ENCODE assay signal across 14 mouse cellular contexts in genomic region chr3:39010544-39010943, GRCm38 (mm10).
DNase-seq lines count a peak whose midpoint lies in the region; ATAC-seq lines count a peak whose summit lies in the region.
"Had no signal": no experiment of that assay in that cellular context is flagged by ENCODE, and none has a peak within 500 bp of the region (broad histone marks: within the 10 kb centered on the region; RNA-seq: fewer than 3 reads in every experiment).

No protein-coding gene starts in this region.

- no peak overlapping the region for H3K4me3 ChIP-seq in forebrain, embryonic 14.5 days (ENCODE audit: low read depth, low read length)
- no peak overlapping the region for H3K4me3 ChIP-seq in forebrain, embryonic 10.5 days
- H3K4me3 ChIP-seq: intestine, embryonic 15.5 days; midbrain, embryonic 15.5 days; stomach, embryonic 15.5 days had no signal

- peak overlapping the region; percentile 55; the same call in 1 of the 2 replicates for H3K27ac ChIP-seq in forebrain, embryonic 14.5 days (ENCODE audit: low read depth, low read length)
- no peak overlapping the region for H3K27ac ChIP-seq in forebrain, embryonic 10.5 days
- H3K27ac ChIP-seq: intestine, embryonic 15.5 days; midbrain, embryonic 15.5 days; stomach, embryonic 15.5 days had no signal

- H3K36me3 ChIP-seq in forebrain, embryonic 14.5 days (ENCODE audit: control insufficient read depth, insufficient read depth, low read length), result peaks cover 49% of the 10 kb centered on the region
- H3K36me3 ChIP-seq in forebrain, embryonic 10.5 days (replicated peaks), result peaks cover 67% of the 10 kb centered on the region

- H3K27me3 ChIP-seq in forebrain, embryonic 14.5 days (replicated peaks; ENCODE audit: control insufficient read depth, insufficient read depth, low read length), result no peaks in the 10 kb centered on the region
- H3K27me3 ChIP-seq in forebrain, embryonic 10.5 days (ENCODE audit: poor library complexity, severe bottlenecking), result no peaks in the 10 kb centered on the region
- H3K27me3 ChIP-seq: intestine, embryonic 15.5 days; midbrain, embryonic 15.5 days; Patski; stomach, embryonic 15.5 days had no signal

- peak; percentile 51; the same call in 1 of the 2 replicates for ATAC-seq in forebrain, embryonic 14.5 days
- ATAC-seq: intestine, embryonic 15.5 days; midbrain, embryonic 15.5 days; Patski had no signal

- H3K9me3 ChIP-seq in forebrain, embryonic 14.5 days (replicated peaks; ENCODE audit: control insufficient read depth, low read length), result no peaks in the 10 kb centered on the region
- H3K9me3 ChIP-seq in forebrain, embryonic 10.5 days, result 0 out of 2 replicates have a peak, but pooled peaks cover 4% of the 10 kb centered on the region
- H3K9me3 ChIP-seq: intestine, embryonic 15.5 days; midbrain, embryonic 15.5 days; stomach, embryonic 15.5 days had no signal

- 36% methylated on average over 7 of the region's 7 CpGs for WGBS in forebrain, embryonic 14.5 days
- WGBS in forebrain, embryonic 10.5 days, result 80% methylated on average over 7 of the region's 7 CpGs

- H3K4me2 ChIP-seq in forebrain, embryonic 14.5 days (ENCODE audit: low read length), result no peak overlapping the region
- H3K4me2 ChIP-seq: intestine, embryonic 15.5 days; midbrain, embryonic 15.5 days; stomach, embryonic 15.5 days had no signal

- peaks cover 4% of the 10 kb centered on the region for H3K4me1 ChIP-seq in forebrain, embryonic 14.5 days (ENCODE audit: control insufficient read depth, insufficient read depth, low read length)
- H3K4me1 ChIP-seq in forebrain, embryonic 10.5 days, result no peaks in the 10 kb centered on the region; the same call in 1 of the 2 replicates
- H3K4me1 ChIP-seq: intestine, embryonic 15.5 days; midbrain, embryonic 15.5 days; stomach, embryonic 15.5 days had no signal

- DNase-seq in forebrain, embryonic 14.5 days (ENCODE audit: low spot score), result peak; percentile 72
- DNase-seq in forebrain, embryonic 10.5 days (ENCODE audit: extremely low spot score, low spot score), result no peak
- DNase-seq in right cerebral cortex, adult 18-20 months, result peak; percentile 50
- DNase-seq in right cerebral cortex, postnatal 4 days, result no peak
- DNase-seq in left cerebral cortex, adult 11 months (ENCODE audit: low spot score), result peak; percentile 30
- peak; percentile 34 to 47 for DNase-seq in right cerebral cortex, postnatal 36 days (ENCODE audit: low spot score in 2 of 2)
- DNase-seq in ovary, postnatal 36 days (ENCODE audit: low spot score), result no peak
- no peak for DNase-seq in testis, postnatal 10 days (ENCODE audit: low spot score)
- DNase-seq: adrenal gland, postnatal 25 days; lung, adult 2 months had no signal

- no peak overlapping the region for H3K9ac ChIP-seq in forebrain, embryonic 14.5 days (ENCODE audit: low read length)
- H3K9ac ChIP-seq: intestine, embryonic 15.5 days; midbrain, embryonic 15.5 days; stomach, embryonic 15.5 days had no signal

Comparison
In these comparisons a context has a peak if more than half of its experiments do, and no peak if none do; other contexts are left out.
1. DNase-seq: peak in forebrain, embryonic 14.5 days (single experiment), right cerebral cortex, adult 18-20 months (single experiment), left cerebral cortex, adult 11 months (single experiment) and right cerebral cortex, postnatal 36 days (2 of 2); none in forebrain, embryonic 10.5 days (single experiment), right cerebral cortex, postnatal 4 days (single experiment), ovary, postnatal 36 days (single experiment) and testis, postnatal 10 days (single experiment).